Mouse (Mus musculus): ENCODE measurements around the gene Man1c1. TPM values are rescaled to one million over a fixed set of nuclear protein-coding genes. Genes with fewer than 3 reads are reported as not detected.

Gene Man1c1
- total and polyA plus RNA-seq, 3 experiments, result 0.04 to 0.44 (median 0.20) TPM

- DNase-seq (ENCODE audit: extremely low read depth), result no peak
- H3K27ac ChIP-seq (ENCODE audit: insufficient read depth, low read depth), result no peak overlapping the region
- H3K4me1 ChIP-seq (ENCODE audit: control insufficient read depth in 1 of 2, insufficient read depth in 2 of 2), result peaks cover 0 to 9% of the 10 kb centered on the region in 2 experiments; a peak in 1 of 4 replicates
- in situ Hi-C loops (cut with MboI; ENCODE audit: low pct_ligation_motif_present, low pct_unique_long_range_greater_than_20kb, low sequenced_read_pairs), result no loop called here
- no peaks in the 10 kb centered on the region for H3K36me3 ChIP-seq (replicated peaks in 1 of 2; ENCODE audit: control insufficient read depth in 1 of 2, insufficient read depth in 1 of 2, low read length in 1 of 2)
- no peaks in the 10 kb centered on the region for H3K9me3 ChIP-seq (replicated peaks; ENCODE audit: low read length)
- no peak overlapping the region for H3K4me2 ChIP-seq (ENCODE audit: insufficient read depth, low read depth, poor library complexity, severe bottlenecking)
- H3K79me2 ChIP-seq (replicated peaks; ENCODE audit: control insufficient read depth, extremely low read depth, insufficient read depth, poor library complexity, severe bottlenecking), result no peaks in the 10 kb centered on the region
- H3K27me3 ChIP-seq (replicated peaks), result no peaks in the 10 kb centered on the region
- no peak for TF ChIP-seq USF2 (conservative IDR thresholded peaks at IDR 0.05; ENCODE audit: low read depth, low read length)
- no peak for TF ChIP-seq POLR2AphosphoS2 (IDR thresholded peaks at IDR 0.05; ENCODE audit: low read depth, low read length)
- no peak for TF ChIP-seq ZC3H11A (IDR thresholded peaks at IDR 0.05; ENCODE audit: low read depth, low read length)
- TF ChIP-seq POLR2A (IDR thresholded peaks at IDR 0.05; ENCODE audit: low read depth, low read length), result no peak
- TF ChIP-seq NELFE (IDR thresholded peaks at IDR 0.05; ENCODE audit: low read depth, low read length), result no peak
- no peak for TF ChIP-seq KAT2A (IDR thresholded peaks at IDR 0.05; ENCODE audit: insufficient replicate concordance, low read length)
- no peak for TF ChIP-seq TBP (conservative IDR thresholded peaks at IDR 0.05; ENCODE audit: low read depth, low read length)
- no peak for TF ChIP-seq ETS1 (conservative IDR thresholded peaks at IDR 0.05; ENCODE audit: low read depth, low read length)
- TF ChIP-seq ZKSCAN1 (IDR thresholded peaks at IDR 0.05; ENCODE audit: borderline replicate concordance, low read depth, low read length), result no peak
- no peak for TF ChIP-seq MAZ (IDR thresholded peaks at IDR 0.05; ENCODE audit: low read depth, low read length)
- TF ChIP-seq GABPA (IDR thresholded peaks at IDR 0.05; ENCODE audit: insufficient replicate concordance, low read depth, low read length), result no peak
- TF ChIP-seq TCF12 (IDR thresholded peaks at IDR 0.05; ENCODE audit: low read depth, low read length), result no peak
- no peak for TF ChIP-seq RAD21 (IDR thresholded peaks at IDR 0.05; ENCODE audit: low read depth, low read length)
- no peak for TF ChIP-seq UBTF (IDR thresholded peaks at IDR 0.05; ENCODE audit: low read depth, low read length)
- no peak for TF ChIP-seq JUND (conservative IDR thresholded peaks at IDR 0.05; ENCODE audit: low read depth, low read length)
- no peak for TF ChIP-seq CTCF (conservative IDR thresholded peaks at IDR 0.05 in 1 of 2, IDR thresholded peaks at IDR 0.05 in 1 of 2; ENCODE audit: low read depth in 2 of 2, low read length in 2 of 2)
- TF ChIP-seq MAX (IDR thresholded peaks at IDR 0.05; ENCODE audit: low read length), result no peak
- no peak for TF ChIP-seq NRF1 (IDR thresholded peaks at IDR 0.05; ENCODE audit: low read depth, low read length)
- TF ChIP-seq JUN (IDR thresholded peaks at IDR 0.05; ENCODE audit: insufficient read depth, low read depth, low read length), result no peak
- TF ChIP-seq ZNF384 (IDR thresholded peaks at IDR 0.05; ENCODE audit: low read depth, low read length), result no peak
- dilution Hi-C loops (cut with MboI; ENCODE audit: extremely low pct_ligation_motif_present, extremely low pct_unique_long_range_greater_than_20kb, low sequenced_read_pairs), result no loop called here
- H3K4me3 ChIP-seq (replicated peaks in 1 of 3; ENCODE audit: low read depth in 2 of 3, low read length in 2 of 3, poor library complexity in 1 of 3), result no peak overlapping the region
- H3K9ac ChIP-seq (ENCODE audit: insufficient read depth, low read depth), result no peak overlapping the region
These were observed 30.9 kb downstream of the Man1c1 start for GRCm38 (mm10) chr4:134673151-134673550.

- no peak for TF ChIP-seq TBP (conservative IDR thresholded peaks at IDR 0.05; ENCODE audit: low read depth, low read length)
- TF ChIP-seq POLR2A (IDR thresholded peaks at IDR 0.05; ENCODE audit: low read depth, low read length), result no peak
- TF ChIP-seq NELFE (IDR thresholded peaks at IDR 0.05; ENCODE audit: low read depth, low read length), result no peak
- TF ChIP-seq MAZ (IDR thresholded peaks at IDR 0.05; ENCODE audit: low read depth, low read length), result no peak
- no peak for TF ChIP-seq MXI1 (IDR thresholded peaks at IDR 0.05; ENCODE audit: low read depth, low read length)
- no peak for TF ChIP-seq NRF1 (IDR thresholded peaks at IDR 0.05; ENCODE audit: low read depth, low read length)
- no peak for TF ChIP-seq JUND (conservative IDR thresholded peaks at IDR 0.05; ENCODE audit: low read depth, low read length)
- TF ChIP-seq ZMIZ1 (IDR thresholded peaks at IDR 0.05; ENCODE audit: low read depth, low read length), result no peak
- no peak for TF ChIP-seq CHD1 (IDR thresholded peaks at IDR 0.05; ENCODE audit: low read depth, low read length)
- TF ChIP-seq USF2 (conservative IDR thresholded peaks at IDR 0.05; ENCODE audit: low read depth, low read length), result no peak
- no peak for TF ChIP-seq JUN (IDR thresholded peaks at IDR 0.05; ENCODE audit: insufficient read depth, low read depth, low read length)
- no peak for TF ChIP-seq CTCF (conservative IDR thresholded peaks at IDR 0.05 in 1 of 2, IDR thresholded peaks at IDR 0.05 in 1 of 2; ENCODE audit: low read depth in 2 of 2, low read length in 2 of 2)
- no peak for TF ChIP-seq MYC (IDR thresholded peaks at IDR 0.05; ENCODE audit: low read depth, low read length)
- TF ChIP-seq EP300 (IDR thresholded peaks at IDR 0.05; ENCODE audit: low read length), result no peak
- no peak for TF ChIP-seq ZC3H11A (IDR thresholded peaks at IDR 0.05; ENCODE audit: low read depth, low read length)
- TF ChIP-seq MAX (IDR thresholded peaks at IDR 0.05; ENCODE audit: low read length), result no peak
- TF ChIP-seq E2F4 (IDR thresholded peaks at IDR 0.05; ENCODE audit: insufficient replicate concordance, low read depth, low read length), result no peak
- DNase-seq (ENCODE audit: extremely low read depth), result no peak
- in situ Hi-C loops (cut with MboI; ENCODE audit: low pct_ligation_motif_present, low pct_unique_long_range_greater_than_20kb, low sequenced_read_pairs) (no loop called here), dilution Hi-C loops (cut with MboI; ENCODE audit: extremely low pct_ligation_motif_present, extremely low pct_unique_long_range_greater_than_20kb, low sequenced_read_pairs) (no loop called here)
- H3K79me2 ChIP-seq (replicated peaks; ENCODE audit: control insufficient read depth, extremely low read depth, insufficient read depth, poor library complexity, severe bottlenecking), result no peaks in the 10 kb centered on the region
- H3K9ac ChIP-seq (ENCODE audit: insufficient read depth, low read depth), result no peak overlapping the region
- no peak overlapping the region for H3K4me3 ChIP-seq (replicated peaks in 1 of 3; ENCODE audit: low read depth in 2 of 3, low read length in 2 of 3, poor library complexity in 1 of 3)
- no peak overlapping the region for H3K27ac ChIP-seq (ENCODE audit: insufficient read depth, low read depth)
- no peak overlapping the region for H3K4me2 ChIP-seq (ENCODE audit: insufficient read depth, low read depth, poor library complexity, severe bottlenecking)
- 0 out of 4 replicates have a peak, but pooled peaks cover 0 to 3% of the 10 kb centered on the region in 2 experiments for H3K4me1 ChIP-seq (ENCODE audit: control insufficient read depth in 1 of 2, insufficient read depth in 2 of 2)
- no peaks in the 10 kb centered on the region for H3K9me3 ChIP-seq (replicated peaks; ENCODE audit: low read length)
- H3K27me3 ChIP-seq (replicated peaks), result no peaks in the 10 kb centered on the region
- no peaks in the 10 kb centered on the region for H3K36me3 ChIP-seq (replicated peaks in 1 of 2; ENCODE audit: control insufficient read depth in 1 of 2, insufficient read depth in 1 of 2, low read length in 1 of 2)
These were observed 31.8 kb downstream of the Man1c1 start for GRCm38 (mm10) chr4:134672326-134672725.
